Mouse (Mus musculus) embryonic facial prominence, embryonic 13.5 days (tissue): ENCODE measurements around the gene Actb. TPM values are rescaled to one million over a fixed set of nuclear protein-coding genes. Genes with fewer than 3 reads are reported as not detected.

Experiments
- ATAC-seq: fragments of 200-750 bp; cut with Nextera tagmentation; 2 replicates; pipeline ENCODE4 v1.8.0; 2017; ENCODE audit warnings: low read depth; ENCODE audit not compliant: insufficient number of reproducible peaks, insufficient read depth, low FRiP score, low TSS enrichment
- H3K27ac ChIP-seq: fragments of 300-500 bp; sonication (generic); 2 replicates; pipeline ENCODE4 v1.5.1; 2015; ENCODE audit warnings: moderate library complexity, mild to moderate bottlenecking, inconsistent platforms
- H3K27me3 ChIP-seq: fragments of 300-500 bp; sonication (generic); 2 replicates; pipeline ENCODE4 v1.6.1; 2015; ENCODE audit warnings: mild to moderate bottlenecking, inconsistent platforms
- H3K36me3 ChIP-seq: fragments of 300-500 bp; sonication (generic); 2 replicates; pipeline ENCODE4 v1.6.1; 2015; ENCODE audit warnings: mild to moderate bottlenecking, inconsistent platforms
- H3K4me1 ChIP-seq: fragments of 300-500 bp; sonication (generic); 2 replicates; pipeline ENCODE4 v1.6.1; 2015; ENCODE audit warnings: inconsistent platforms
- H3K4me2 ChIP-seq: fragments of 300-500 bp; sonication (generic); 2 replicates; pipeline ENCODE4 v1.6.1; 2015; ENCODE audit warnings: moderate library complexity, mild to moderate bottlenecking, inconsistent platforms
- H3K4me3 ChIP-seq: fragments of 300-500 bp; sonication (generic); 2 replicates; pipeline ENCODE4 v1.5.1; 2015; ENCODE audit warnings: mild to moderate bottlenecking, inconsistent platforms
- H3K9ac ChIP-seq: fragments of 300-500 bp; sonication (generic); 2 replicates; pipeline ENCODE4 v1.6.1; 2015; ENCODE audit warnings: mild to moderate bottlenecking, inconsistent platforms
- H3K9me3 ChIP-seq: fragments of 300-500 bp; sonication (generic); 2 replicates; pipeline ENCODE4 v1.6.1; 2016; ENCODE audit warnings: inconsistent platforms
- WGBS: fragments of 180-500 bp; shearing (Covaris S2); methylation state at CpG from one replicate; pipeline ENCODE4 v1.1.7; 2015; ENCODE audit warnings: mixed read lengths; 5-methylcytosine and 5-hydroxymethylcytosine counted together
- polyA plus RNA-seq: library from polyadenylated mRNA; unstranded; fragments of >200 nt; fragmentation: Nextera tagmentation; extraction: Ambion mirVana; gene quantifications from 2 replicates; pipeline ENCODE4 v1.2.1, GENCODE M21; 2015

The Actb gene
- polyA plus RNA-seq, 1 experiment from 2014 or later, result 16,597 TPM

DNA sequence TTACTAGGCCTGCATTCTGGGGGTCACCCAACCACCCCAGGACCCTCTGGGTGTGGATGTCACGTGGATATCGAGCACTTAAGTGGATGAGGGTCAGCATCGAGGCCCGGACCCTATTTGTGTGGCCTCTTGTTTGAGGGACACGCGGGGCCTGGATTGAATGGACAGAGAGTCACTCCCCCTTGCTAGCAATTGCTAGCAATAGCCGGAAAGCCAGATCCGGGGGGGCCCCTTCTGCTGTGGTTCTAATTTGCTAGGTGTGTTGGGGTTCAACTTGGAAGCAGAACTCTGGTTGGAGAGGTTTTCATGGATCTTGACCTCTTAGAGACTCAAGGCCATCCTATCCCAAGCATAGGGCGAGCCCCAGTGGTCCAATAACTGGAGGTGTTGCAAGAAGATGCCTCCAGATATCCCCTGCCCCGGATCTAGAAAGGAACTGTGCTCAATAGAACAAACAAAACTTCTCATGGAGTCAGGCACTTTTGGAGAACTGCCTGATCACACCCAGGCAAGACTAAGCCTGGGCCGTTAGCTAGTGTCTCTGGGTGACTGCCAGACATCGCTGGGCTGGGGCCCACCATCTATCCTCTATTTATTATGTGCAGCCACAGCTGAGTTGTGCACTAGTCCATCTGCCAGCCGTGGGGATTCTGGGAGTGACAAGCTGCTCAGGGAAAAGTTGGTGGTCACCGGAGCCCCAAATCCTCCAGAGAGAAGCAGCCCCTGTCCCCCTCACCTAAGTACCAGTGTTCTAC, 671 bp upstream of the Actb start:
- H3K4me1 ChIP-seq, result peaks cover 55% of the 10 kb centered on the region
- H3K36me3 ChIP-seq, result peaks cover 33% of the 10 kb centered on the region
- H3K27me3 ChIP-seq, result no peaks in the 10 kb centered on the region
- peak overlapping the region; percentile 100 for H3K27ac ChIP-seq
- H3K4me2 ChIP-seq, result peak overlapping the region; percentile 85
- H3K4me3 ChIP-seq, result peak overlapping the region; percentile 99
- 29% methylated on average over 14 of the region's 14 CpGs for WGBS
- H3K9me3 ChIP-seq, result no peaks in the 10 kb centered on the region
- no peak for ATAC-seq
- peak overlapping the region; percentile 100 for H3K9ac ChIP-seq

DNA sequence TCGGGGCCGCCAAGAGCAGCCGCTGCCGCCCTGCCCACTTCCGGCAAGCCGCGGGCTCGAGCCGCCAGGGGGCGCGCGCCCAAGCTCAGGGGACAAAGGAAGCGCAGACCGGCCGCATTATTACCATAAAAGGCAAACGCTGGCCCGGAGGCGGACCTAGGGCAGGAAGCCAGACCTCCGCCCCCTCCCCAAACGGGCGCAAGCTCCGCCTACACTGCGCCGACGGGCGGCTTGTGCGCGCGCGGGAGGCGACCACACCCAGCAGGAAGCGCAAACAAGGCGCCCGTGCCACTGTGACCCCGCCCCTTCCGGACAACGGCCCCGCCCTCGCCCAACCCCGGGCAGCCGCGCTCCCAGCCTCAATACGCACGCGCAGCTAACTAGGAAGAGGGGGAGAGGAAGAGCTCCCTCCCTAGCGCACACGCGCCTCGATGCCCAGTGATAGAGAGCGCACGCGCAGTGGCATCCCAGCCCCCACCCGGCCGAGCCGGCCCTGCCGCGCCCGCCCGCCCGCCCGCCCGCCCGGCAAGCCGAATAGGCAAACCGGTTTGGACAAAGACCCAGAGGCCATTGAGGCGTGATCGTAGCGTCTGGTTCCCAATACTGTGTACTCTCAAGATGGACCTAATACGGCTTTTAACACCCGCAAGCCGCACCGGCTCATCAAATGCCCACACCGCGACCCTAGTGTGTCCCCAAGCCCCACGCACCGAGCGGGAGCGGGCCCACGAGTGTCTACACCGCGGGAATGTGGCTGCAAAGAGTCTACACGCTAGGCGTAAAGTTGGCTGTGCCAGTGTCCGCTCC, 626 bp downstream of the Actb start:
- Histone ChIP-seq H3K4me2 (peak overlapping the region; percentile 90), H3K27ac (peak overlapping the region; percentile 100), H3K4me1 (peaks cover 55% of the 10 kb centered on the region), H3K4me3 (peak overlapping the region; percentile 99), H3K9me3 (no peaks in the 10 kb centered on the region), H3K9ac (peak overlapping the region; percentile 100), H3K27me3 (no peaks in the 10 kb centered on the region), H3K36me3 (peaks cover 46% of the 10 kb centered on the region)
- ATAC-seq, result peak; percentile 84
- under 1% methylated on average over 83 of the region's 84 CpGs for WGBS

DNA sequence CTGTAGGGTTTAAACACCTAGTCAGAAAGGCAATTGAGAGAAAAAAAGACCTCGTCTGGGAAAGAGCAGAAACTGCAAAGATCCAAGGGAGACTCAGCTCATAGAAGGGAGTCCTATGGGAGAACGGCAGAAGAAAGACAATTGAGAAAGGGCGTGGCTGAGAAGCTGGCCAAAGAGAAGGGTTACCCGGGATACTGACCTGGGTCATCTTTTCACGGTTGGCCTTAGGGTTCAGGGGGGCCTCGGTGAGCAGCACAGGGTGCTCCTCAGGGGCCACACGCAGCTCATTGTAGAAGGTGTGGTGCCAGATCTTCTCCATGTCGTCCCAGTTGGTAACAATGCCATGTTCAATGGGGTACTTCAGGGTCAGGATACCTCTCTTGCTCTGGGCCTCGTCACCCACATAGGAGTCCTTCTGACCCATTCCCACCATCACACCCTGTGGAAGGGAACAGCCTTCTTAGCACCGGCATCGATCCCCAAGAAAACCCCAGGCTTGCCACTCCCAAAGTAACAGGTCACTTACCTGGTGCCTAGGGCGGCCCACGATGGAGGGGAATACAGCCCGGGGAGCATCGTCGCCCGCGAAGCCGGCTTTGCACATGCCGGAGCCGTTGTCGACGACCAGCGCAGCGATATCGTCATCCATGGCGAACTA, 1.4 kb downstream of the Actb start:
- ATAC-seq, result no peak
- H3K36me3 ChIP-seq, result peaks cover 52% of the 10 kb centered on the region
- H3K9me3 ChIP-seq, result no peaks in the 10 kb centered on the region
- H3K4me2 ChIP-seq, result peak overlapping the region; percentile 90
- H3K27ac ChIP-seq, result peak overlapping the region; percentile 100
- H3K4me1 ChIP-seq, result peaks cover 55% of the 10 kb centered on the region
- WGBS, result 3% methylated on average over 27 of the region's 27 CpGs
- H3K9ac ChIP-seq, result peak overlapping the region; percentile 100
- H3K4me3 ChIP-seq, result peak overlapping the region; percentile 99
- no peaks in the 10 kb centered on the region for H3K27me3 ChIP-seq

DNA sequence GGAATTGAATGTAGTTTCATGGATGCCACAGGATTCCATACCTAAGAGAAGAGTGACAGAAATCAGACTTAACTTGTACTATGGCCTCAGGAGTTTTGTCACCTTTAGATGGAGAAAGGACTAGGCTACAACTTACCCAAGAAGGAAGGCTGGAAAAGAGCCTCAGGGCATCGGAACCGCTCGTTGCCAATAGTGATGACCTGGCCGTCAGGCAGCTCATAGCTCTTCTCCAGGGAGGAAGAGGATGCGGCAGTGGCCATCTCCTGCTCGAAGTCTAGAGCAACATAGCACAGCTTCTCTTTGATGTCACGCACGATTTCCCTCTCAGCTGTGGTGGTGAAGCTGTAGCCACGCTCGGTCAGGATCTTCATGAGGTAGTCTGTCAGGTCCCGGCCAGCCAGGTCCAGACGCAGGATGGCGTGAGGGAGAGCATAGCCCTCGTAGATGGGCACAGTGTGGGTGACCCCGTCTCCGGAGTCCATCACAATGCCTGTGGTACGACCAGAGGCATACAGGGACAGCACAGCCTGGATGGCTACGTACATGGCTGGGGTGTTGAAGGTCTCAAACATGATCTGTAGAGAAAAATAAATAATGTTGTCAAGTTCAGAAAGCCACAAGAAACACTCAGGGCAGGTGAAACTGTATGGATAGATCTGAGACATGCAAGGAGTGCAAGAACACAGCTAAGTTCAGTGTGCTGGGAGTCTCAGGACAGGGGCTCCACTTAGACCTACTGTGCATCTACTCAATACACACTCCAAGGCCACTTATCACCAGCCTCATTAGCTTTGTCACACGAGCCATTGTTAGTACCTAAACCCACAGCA, 2.1 kb downstream of the Actb start:
- H3K9ac ChIP-seq, result peak overlapping the region; percentile 100
- 74% methylated on average over 19 of the region's 19 CpGs for whole genome bisulfite sequencing
- H3K27ac ChIP-seq, result peak overlapping the region; percentile 100
- peaks cover 59% of the 10 kb centered on the region for H3K36me3 ChIP-seq
- peaks cover 47% of the 10 kb centered on the region for H3K4me1 ChIP-seq
- no peaks in the 10 kb centered on the region for H3K27me3 ChIP-seq
- peak overlapping the region; percentile 99 for H3K4me3 ChIP-seq
- peak overlapping the region; percentile 90 for H3K4me2 ChIP-seq
- no peaks in the 10 kb centered on the region for H3K9me3 ChIP-seq
- ATAC-seq, result no peak

DNA sequence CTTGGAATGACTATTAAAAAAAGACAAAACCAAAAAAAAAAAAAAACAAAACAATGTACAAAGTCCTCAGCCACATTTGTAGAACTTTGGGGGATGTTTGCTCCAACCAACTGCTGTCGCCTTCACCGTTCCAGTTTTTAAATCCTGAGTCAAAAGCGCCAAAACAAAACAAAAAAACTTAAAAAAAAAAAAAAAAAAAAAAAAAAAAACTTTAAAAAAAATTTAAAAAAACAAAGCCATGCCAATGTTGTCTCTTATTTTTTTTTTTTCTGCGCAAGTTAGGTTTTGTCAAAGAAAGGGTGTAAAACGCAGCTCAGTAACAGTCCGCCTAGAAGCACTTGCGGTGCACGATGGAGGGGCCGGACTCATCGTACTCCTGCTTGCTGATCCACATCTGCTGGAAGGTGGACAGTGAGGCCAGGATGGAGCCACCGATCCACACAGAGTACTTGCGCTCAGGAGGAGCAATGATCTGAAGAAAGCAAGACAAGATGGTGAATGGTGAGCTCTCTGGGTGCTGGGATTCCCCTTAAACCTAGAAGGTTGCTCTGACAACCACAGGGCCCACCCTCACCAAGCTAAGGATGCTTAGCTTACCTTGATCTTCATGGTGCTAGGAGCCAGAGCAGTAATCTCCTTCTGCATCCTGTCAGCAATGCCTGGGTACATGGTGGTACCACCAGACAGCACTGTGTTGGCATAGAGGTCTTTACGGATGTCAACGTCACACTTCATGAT, 2.9 kb downstream of the Actb start:
- WGBS, result 75% methylated on average over 14 of the region's 14 CpGs
- Histone ChIP-seq H3K9me3 (no peaks in the 10 kb centered on the region), H3K27me3 (no peaks in the 10 kb centered on the region), H3K4me1 (peaks cover 39% of the 10 kb centered on the region), H3K4me3 (peak overlapping the region; percentile 99), H3K36me3 (peaks cover 66% of the 10 kb centered on the region), H3K9ac (peak overlapping the region; percentile 100), H3K4me2 (peak overlapping the region; percentile 90), H3K27ac (peak overlapping the region; percentile 55; the same call in 1 of the 2 replicates)
- ATAC-seq, result no peak

DNA sequence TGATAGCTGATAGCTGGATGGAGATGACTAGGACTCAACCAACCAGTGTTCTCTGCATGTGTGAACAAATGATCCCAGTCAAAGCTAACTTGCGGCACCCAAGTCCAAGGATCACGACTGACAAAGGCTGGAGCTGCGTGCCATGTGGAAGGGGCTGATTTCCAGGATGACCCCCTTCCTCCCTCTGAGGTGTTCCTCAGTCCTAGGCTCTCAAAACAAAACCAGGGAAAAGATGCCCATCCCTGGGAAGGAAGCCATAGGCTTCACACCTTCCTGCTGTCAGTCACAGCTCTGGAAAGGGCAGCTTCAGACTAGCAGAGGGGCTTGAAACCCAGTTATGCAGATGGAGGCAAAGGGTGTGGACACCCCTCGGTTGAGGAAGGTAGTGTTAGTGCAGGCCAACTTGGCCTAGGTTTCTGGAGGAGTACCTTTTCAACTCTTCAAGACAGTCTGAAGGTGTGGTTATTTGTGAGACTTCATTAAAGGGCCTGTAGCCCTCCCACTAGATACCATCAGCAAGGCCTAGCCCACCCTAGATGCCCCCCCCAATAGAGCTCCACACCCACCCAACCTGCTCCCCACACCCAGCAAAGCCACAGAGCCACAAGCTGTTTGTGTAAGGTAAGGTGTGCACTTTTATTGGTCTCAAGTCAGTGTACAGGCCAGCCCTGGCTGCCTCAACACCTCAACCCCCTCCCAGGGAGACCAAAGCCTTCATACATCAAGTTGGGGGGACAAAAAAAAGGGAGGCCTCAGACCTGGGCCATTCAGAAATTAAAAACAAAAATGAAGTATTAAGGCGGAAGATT, 3.8 kb downstream of the Actb start:
- Histone ChIP-seq H3K9me3 (no peaks in the 10 kb centered on the region), H3K4me1 (peaks cover 30% of the 10 kb centered on the region), H3K27ac (peak overlapping the region; percentile 60), H3K4me3 (peak overlapping the region; percentile 16), H3K9ac (peak overlapping the region; percentile 44; the same call in 1 of the 2 replicates), H3K27me3 (no peaks in the 10 kb centered on the region), H3K4me2 (no peak overlapping the region), H3K36me3 (peaks cover 66% of the 10 kb centered on the region)
- no peak for ATAC-seq
- 53% methylated on average over 5 of the region's 5 CpGs for WGBS

DNA sequence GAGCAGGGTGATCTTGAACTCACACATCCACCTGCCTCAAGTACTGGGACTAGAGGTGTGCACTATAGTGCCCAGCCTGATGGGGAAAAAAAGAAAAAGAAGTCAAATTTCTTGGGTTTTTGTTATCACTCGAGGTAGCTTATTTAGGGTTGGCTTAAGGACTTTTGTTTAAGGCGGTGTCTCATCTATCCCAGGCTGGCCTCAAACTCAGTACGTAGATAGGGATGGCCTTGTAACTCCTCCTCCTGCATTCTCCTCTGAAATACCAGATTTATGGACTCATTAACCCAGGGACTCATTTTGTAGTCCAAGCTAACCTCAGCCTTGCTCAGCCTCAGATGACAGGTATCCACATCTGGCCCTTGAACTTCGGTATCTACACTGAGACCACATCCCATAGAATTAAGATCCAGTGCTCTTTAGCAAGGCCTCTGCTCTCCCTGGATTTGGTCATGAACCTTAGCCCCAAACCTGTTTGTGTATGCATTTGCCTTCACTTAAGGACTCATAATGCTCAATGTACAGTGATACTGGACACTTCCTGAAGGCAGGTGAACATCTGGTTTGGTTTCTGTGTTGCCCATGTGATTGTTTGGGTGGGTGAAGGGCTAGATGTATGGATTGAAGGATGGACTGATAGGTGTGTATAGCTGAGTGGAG, 4.6 kb downstream of the Actb start:
- peak overlapping the region; percentile 16; the same call in 1 of the 2 replicates for H3K4me3 ChIP-seq
- H3K4me1 ChIP-seq, result peaks cover 23% of the 10 kb centered on the region
- no peak for ATAC-seq
- H3K9ac ChIP-seq, result 0 out of 2 replicates have a peak overlapping the region, but pooled peaks have one; percentile 44
- H3K27me3 ChIP-seq, result no peaks in the 10 kb centered on the region
- WGBS, result 59% methylated on average over 4 of the region's 4 CpGs
- H3K4me2 ChIP-seq, result no peak overlapping the region
- peaks cover 66% of the 10 kb centered on the region for H3K36me3 ChIP-seq
- H3K27ac ChIP-seq, result peak overlapping the region; percentile 60
- no peaks in the 10 kb centered on the region for H3K9me3 ChIP-seq

DNA sequence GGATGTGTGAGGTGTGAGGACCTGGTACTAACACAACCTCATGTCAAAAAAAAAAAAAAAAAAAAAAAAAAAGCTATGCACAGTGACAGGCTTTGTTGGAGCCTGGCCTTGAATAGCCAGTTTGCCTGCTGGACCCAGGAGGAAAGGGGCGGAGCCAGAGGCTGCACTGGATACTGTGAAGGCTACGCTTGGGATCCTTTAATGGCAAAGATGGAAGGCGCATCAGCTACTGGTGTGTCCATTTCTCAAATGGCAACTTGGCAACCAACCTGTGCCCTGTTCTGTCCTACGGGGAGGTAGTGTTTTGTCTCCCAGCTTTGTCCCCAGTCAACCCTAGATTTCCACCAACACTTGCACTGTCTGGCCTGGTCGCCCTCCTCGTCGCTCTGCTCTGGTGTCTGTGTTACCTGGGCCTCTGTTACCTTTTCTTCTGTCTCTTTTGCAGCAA, 5.2 kb downstream of the Actb start:
- no peak overlapping the region for H3K4me3 ChIP-seq
- H3K27me3 ChIP-seq, result no peaks in the 10 kb centered on the region
- no peak for ATAC-seq
- no peaks in the 10 kb centered on the region for H3K9me3 ChIP-seq
- peaks cover 66% of the 10 kb centered on the region for H3K36me3 ChIP-seq
- no peak overlapping the region for H3K4me2 ChIP-seq
- peaks cover 21% of the 10 kb centered on the region for H3K4me1 ChIP-seq
- 85% methylated on average over 7 of the region's 7 CpGs for WGBS
- H3K27ac ChIP-seq, result peak overlapping the region; percentile 28; the same call in 1 of the 2 replicates
- no peak overlapping the region for H3K9ac ChIP-seq

DNA sequence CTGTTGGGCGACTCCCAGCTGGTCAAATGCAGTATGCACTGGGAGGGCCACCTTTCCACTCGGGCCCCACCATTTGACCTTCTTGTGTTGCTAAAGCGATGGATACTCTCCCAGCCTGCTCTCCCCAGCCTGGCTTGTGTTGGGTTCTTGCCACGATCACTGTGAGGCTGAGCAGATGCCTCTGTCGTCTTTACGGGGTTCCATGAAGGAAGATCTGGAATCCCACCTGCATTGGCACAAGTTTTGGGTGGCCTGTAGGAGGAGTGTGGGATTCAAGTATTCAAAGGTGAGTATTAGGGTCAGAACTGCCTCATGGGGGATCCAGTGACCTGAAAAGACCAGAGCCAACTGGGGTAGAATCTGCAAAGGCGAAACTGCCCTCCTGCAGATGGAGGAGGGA, 5.9 kb downstream of the Actb start:
- H3K4me2 ChIP-seq, result no peak overlapping the region
- no peak overlapping the region for H3K4me3 ChIP-seq
- H3K9me3 ChIP-seq, result no peaks in the 10 kb centered on the region
- no peak for ATAC-seq
- WGBS, result 84% methylated on average over 7 of the region's 7 CpGs
- H3K9ac ChIP-seq, result no peak overlapping the region
- peaks cover 24% of the 10 kb centered on the region for H3K4me1 ChIP-seq
- no peaks in the 10 kb centered on the region for H3K27me3 ChIP-seq
- no peak overlapping the region for H3K27ac ChIP-seq
- peaks cover 65% of the 10 kb centered on the region for H3K36me3 ChIP-seq
